Mouse (Mus musculus) heart, adult 2 months (tissue): Measurements from ENCODE around the gene Vwc2l.

Experiments used
- EP300 ChIP-seq: fragments of 200-500 bp; IDR thresholded peaks from 2 replicates; pipeline ENCODE4 v1.6.1; 2011; ENCODE audit warnings: low read depth, low read length, control low read depth; ENCODE audit not compliant: insufficient read depth
- POLR2A ChIP-seq: fragments of 200-500 bp; IDR thresholded peaks from 2 replicates; pipeline ENCODE4 v1.6.1; 2011; ENCODE audit warnings: mild to moderate bottlenecking, low read depth, low read length, control low read depth; ENCODE audit not compliant: insufficient read depth

DNA sequence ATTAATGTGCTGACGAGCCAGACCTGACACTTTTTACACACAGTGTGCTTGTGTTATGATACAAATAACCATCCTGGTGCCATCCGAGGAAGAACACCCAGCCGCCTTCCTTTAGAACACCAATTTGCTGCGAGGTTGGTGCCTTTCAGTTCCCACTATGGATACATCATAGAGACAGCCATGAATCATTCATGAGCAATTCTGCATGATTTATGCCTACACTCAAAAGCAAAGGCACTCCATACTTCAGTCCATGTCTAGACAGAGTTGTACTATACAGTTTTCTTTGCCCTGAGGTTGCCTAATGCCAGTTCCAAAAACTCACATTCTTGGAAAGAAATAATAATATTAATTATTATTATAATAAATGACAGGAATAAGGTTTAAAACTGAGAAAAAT is 158.6 kb downstream of the Vwc2l start:
- no peak for TF ChIP-seq EP300
- no peak for TF ChIP-seq POLR2A
